Mouse (Mus musculus) heart, embryonic 14.5 days (tissue): Measurements from ENCODE around the gene Gpd2. TPM values are rescaled to one million over a fixed set of nuclear protein-coding genes. Genes with fewer than 3 reads are reported as not detected.

Experiments
- ATAC-seq: fragments of 200-750 bp; cut with Nextera tagmentation; 2 replicates; pipeline ENCODE4 v1.8.0; 2017; ENCODE audit warnings: low read depth, moderate TSS enrichment; ENCODE audit not compliant: insufficient number of reproducible peaks, insufficient read depth, low FRiP score
- H3K27ac ChIP-seq, 2 experiments: fragments of 200-500 bp in 1 of 2; fragments of 300-500 bp in 1 of 2; sonication (generic) in 1 of 2; replicated peaks in 1 of 2; 2 replicates each; pipeline ENCODE4 v1.5.1; 2012 to 2014; ENCODE audit warnings: low read depth in 2 of 2, low read length in 2 of 2, control low read depth in 1 of 2, mild to moderate bottlenecking in 1 of 2, mixed read lengths in 1 of 2; ENCODE audit not compliant: control insufficient read depth in 1 of 2, insufficient read depth in 1 of 2
- H3K27me3 ChIP-seq: fragments of 300-500 bp; sonication (generic); 2 replicates; pipeline ENCODE4 v1.6.1; 2014; ENCODE audit warnings: mild to moderate bottlenecking, low read length, control low read depth; ENCODE audit not compliant: control insufficient read depth, insufficient read depth
- H3K36me3 ChIP-seq: fragments of 300-500 bp; sonication (generic); 2 replicates; pipeline ENCODE4 v1.6.1; 2014; ENCODE audit warnings: mild to moderate bottlenecking, control low read depth, low read length, mixed read lengths; ENCODE audit not compliant: control insufficient read depth, insufficient read depth
- H3K4me1 ChIP-seq, 2 experiments: fragments of 200-500 bp in 1 of 2; fragments of 300-500 bp in 1 of 2; sonication (generic) in 1 of 2; 2 replicates each; pipeline ENCODE4 v1.6.1; 2012 to 2014; ENCODE audit warnings: low read length in 2 of 2, control low read depth in 1 of 2, mixed read lengths in 1 of 2; ENCODE audit not compliant: control insufficient read depth in 2 of 2, insufficient read depth in 2 of 2
- H3K4me2 ChIP-seq: fragments of 300-500 bp; sonication (generic); 2 replicates; pipeline ENCODE4 v1.6.1; 2014; ENCODE audit warnings: mild to moderate bottlenecking, low read length
- H3K4me3 ChIP-seq, 2 experiments: fragments of 200-500 bp in 1 of 2; fragments of 300-500 bp in 1 of 2; sonication (generic) in 1 of 2; 2 replicates each; pipeline ENCODE4 v1.5.1; 2012 to 2014; ENCODE audit warnings: low read length in 2 of 2, mild to moderate bottlenecking in 2 of 2, control low read depth in 1 of 2, low read depth in 1 of 2, moderate library complexity in 1 of 2; ENCODE audit not compliant: control insufficient read depth in 1 of 2, insufficient read depth in 1 of 2
- H3K9ac ChIP-seq: fragments of 300-500 bp; sonication (generic); 2 replicates; pipeline ENCODE4 v1.6.1; 2014; ENCODE audit warnings: mild to moderate bottlenecking, low read length
- H3K9me3 ChIP-seq: fragments of 300-500 bp; sonication (generic); 2 replicates; pipeline ENCODE4 v1.6.1; 2016; ENCODE audit warnings: low read length, control low read depth; ENCODE audit not compliant: control insufficient read depth
- WGBS: fragments of 180-500 bp; shearing (Covaris S2); extraction: QIAGEN DNeasy Blood & Tissue Kit; methylation state at CpG from one replicate; pipeline ENCODE4 v1.1.7; 2014; 5-methylcytosine and 5-hydroxymethylcytosine counted together
- polyA plus RNA-seq: library from polyadenylated mRNA; unstranded; fragments of >200 nt; fragmentation: Nextera tagmentation; extraction: Ambion mirVana; gene quantifications from 2 replicates; pipeline ENCODE4 v1.2.1, GENCODE M21; 2014

Gene Gpd2
- polyA plus RNA-seq = 12.7 and 13.3 TPM in 2 replicates

DNA sequence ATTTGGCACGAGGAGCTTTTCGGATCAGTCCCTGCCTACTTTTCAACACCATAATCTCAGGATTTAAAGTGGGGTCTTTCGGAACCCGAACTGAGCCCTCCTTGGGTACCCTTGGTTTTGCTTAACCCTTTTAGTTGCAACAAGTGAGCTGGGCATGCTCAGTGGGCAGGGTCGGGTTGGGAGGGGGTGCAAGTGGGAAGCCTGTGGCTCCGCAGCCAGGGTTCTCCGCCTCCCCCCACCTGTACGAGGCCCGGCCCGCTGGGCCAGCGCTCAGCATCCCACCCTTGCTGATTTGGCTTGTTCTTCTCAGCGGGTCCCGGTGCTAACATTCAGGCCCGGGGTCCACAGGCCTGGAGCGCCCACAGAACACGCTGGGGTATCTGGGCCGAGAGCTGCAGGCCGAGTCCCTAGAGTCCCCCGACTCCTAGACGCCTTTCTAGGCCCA lies at the start of gene Gpd2:
TSS of gene Gpd2 (plus strand) at position 161 of the 445 bp plus-strand sequence.
- H3K4me3 ChIP-seq = peak within 1 kb of the TSS; percentile 75 to 80
- peak within 1 kb of the TSS; percentile 88 for H3K9ac ChIP-seq
- peak within 1 kb of the TSS; percentile 54 to 75; a peak in 3 of 4 replicates for H3K27ac ChIP-seq
- ATAC-seq = no peak
- peaks cover 0 to 5% of the 10 kb centered on the region in 2 experiments; a peak in 1 of 4 replicates for H3K4me1 ChIP-seq
- peak within 1 kb of the TSS; percentile 81 for H3K4me2 ChIP-seq
- H3K9me3 ChIP-seq = no peaks in the 10 kb centered on the region
- no peaks in the 10 kb centered on the region for H3K36me3 ChIP-seq
- WGBS = 6% methylated on average over 20 of the region's 20 CpGs
- H3K27me3 ChIP-seq = no peaks in the 10 kb centered on the region

DNA sequence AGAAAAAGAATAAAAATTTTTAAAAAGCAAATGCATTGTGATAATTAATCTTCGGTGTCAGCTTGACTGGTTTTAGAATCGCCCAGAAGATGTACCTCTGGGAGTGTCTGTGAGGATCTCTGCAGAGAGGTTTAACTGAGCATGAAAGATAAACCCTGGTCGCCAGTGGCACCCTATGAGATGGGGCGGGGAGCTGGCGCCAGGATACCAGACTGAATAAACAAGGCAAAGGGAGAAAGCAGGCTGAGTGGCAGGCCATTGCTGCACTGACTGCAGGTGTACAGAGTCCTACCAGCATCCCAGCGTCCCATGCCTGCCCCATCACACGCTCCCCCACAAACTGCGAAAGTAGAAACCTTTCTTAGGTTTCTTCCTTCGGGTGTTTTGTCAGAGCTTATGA lies 49.2 kb upstream of the Gpd2 start:
- 51% methylated on average over 9 of the region's 9 CpGs for WGBS

DNA sequence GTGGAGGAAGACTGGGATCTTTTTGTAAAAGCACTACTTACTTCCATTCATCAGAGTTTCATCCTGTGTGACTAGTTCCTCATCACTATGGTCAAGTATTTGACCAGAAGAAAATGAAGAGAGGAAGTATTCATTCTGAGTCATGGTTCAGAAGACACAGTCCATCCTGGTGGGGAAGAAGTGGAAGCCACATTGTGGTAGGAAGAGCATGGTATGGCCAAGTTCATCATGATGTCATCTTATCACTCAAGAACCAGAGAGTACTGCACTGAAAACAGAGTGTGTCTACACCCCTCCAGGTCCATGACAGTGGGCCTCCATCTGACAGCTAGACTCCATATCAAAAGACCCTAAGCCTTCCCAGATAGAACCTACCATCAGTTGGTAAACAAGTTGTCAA lies 46.6 kb upstream of the Gpd2 start:
- no peaks in the 10 kb centered on the region for H3K27me3 ChIP-seq
- H3K27ac ChIP-seq = no peak overlapping the region
- H3K9ac ChIP-seq = no peak overlapping the region
- no peak overlapping the region for H3K4me3 ChIP-seq
- ATAC-seq = no peak
- no peak overlapping the region for H3K4me2 ChIP-seq
- H3K36me3 ChIP-seq = no peaks in the 10 kb centered on the region
- no peaks in the 10 kb centered on the region for H3K9me3 ChIP-seq
- H3K4me1 ChIP-seq = no peaks in the 10 kb centered on the region

More for the DNA sequence above, 49.2 kb upstream of the Gpd2 start:
- H3K4me3 ChIP-seq = no peak overlapping the region
- no peaks in the 10 kb centered on the region for H3K27me3 ChIP-seq
- no peak for ATAC-seq
- no peaks in the 10 kb centered on the region for H3K36me3 ChIP-seq
- no peak overlapping the region for H3K4me2 ChIP-seq
- no peaks in the 10 kb centered on the region for H3K9me3 ChIP-seq
- H3K27ac ChIP-seq = no peak overlapping the region
- no peak overlapping the region for H3K9ac ChIP-seq
- H3K4me1 ChIP-seq = no peaks in the 10 kb centered on the region

DNA sequence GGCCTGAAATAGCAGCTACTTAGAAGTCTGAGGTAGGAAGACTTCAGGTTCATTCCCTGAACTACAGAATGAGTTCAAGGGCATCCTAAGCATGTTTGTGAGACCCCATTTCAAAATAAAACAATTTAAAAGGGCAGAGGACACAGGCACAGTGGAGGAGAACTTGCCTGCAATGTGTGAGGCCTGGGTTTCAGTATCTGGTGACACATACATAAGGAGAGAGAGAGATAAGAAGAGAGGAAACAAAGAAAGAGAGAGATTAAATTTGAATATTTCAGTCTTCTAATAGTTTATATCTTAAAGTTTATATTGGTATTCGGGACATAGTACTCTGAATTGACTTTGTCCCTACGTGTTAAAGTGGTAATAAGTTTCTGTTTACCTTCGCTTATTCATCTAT lies 38.4 kb upstream of the Gpd2 start:
- Histone ChIP-seq H3K4me3 (no peak overlapping the region), H3K27ac (no peak overlapping the region), H3K9me3 (no peaks in the 10 kb centered on the region), H3K27me3 (no peaks in the 10 kb centered on the region), H3K4me2 (no peak overlapping the region), H3K36me3 (no peaks in the 10 kb centered on the region), H3K4me1 (no peaks in the 10 kb centered on the region), H3K9ac (no peak overlapping the region)
- no peak for ATAC-seq
- WGBS = 77% methylated on average over 3 of the region's 3 CpGs

DNA sequence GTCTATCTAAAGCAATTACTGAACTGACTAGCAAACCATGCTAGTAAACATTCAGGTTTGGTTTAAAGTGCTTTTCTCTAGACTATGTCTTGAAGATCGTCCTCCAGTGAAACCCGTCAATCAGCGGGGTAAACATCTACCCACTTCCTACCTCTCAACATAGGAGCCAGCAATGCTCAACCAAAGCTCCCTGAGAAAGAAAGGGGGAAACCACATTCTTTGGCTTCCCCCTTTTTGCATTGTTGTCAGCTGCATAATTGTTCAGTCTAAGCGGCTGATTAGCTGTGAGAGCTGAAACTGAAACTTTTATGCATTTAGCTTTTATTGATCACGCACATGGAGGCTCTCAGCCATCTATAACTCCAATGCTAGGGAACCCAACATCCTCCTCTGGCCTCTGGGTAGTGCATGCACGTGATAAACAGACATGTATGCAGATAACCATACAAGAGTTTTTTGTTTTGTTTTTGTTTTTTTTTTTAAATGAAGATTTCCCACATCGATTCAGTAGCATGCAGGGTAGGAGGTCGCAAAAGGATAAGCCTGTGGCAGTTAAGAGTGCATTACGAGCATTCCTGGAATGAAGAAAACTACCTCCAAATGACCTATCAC lies 28.9 kb upstream of the Gpd2 start:
- no peaks in the 10 kb centered on the region for H3K4me1 ChIP-seq
- no peak overlapping the region for H3K4me3 ChIP-seq
- no peak overlapping the region for H3K4me2 ChIP-seq
- 78% methylated on average over 9 of the region's 9 CpGs for WGBS
- H3K9ac ChIP-seq = no peak overlapping the region
- no peak for ATAC-seq
- no peaks in the 10 kb centered on the region for H3K27me3 ChIP-seq
- H3K9me3 ChIP-seq = no peaks in the 10 kb centered on the region
- no peaks in the 10 kb centered on the region for H3K36me3 ChIP-seq
- H3K27ac ChIP-seq = no peak overlapping the region

DNA sequence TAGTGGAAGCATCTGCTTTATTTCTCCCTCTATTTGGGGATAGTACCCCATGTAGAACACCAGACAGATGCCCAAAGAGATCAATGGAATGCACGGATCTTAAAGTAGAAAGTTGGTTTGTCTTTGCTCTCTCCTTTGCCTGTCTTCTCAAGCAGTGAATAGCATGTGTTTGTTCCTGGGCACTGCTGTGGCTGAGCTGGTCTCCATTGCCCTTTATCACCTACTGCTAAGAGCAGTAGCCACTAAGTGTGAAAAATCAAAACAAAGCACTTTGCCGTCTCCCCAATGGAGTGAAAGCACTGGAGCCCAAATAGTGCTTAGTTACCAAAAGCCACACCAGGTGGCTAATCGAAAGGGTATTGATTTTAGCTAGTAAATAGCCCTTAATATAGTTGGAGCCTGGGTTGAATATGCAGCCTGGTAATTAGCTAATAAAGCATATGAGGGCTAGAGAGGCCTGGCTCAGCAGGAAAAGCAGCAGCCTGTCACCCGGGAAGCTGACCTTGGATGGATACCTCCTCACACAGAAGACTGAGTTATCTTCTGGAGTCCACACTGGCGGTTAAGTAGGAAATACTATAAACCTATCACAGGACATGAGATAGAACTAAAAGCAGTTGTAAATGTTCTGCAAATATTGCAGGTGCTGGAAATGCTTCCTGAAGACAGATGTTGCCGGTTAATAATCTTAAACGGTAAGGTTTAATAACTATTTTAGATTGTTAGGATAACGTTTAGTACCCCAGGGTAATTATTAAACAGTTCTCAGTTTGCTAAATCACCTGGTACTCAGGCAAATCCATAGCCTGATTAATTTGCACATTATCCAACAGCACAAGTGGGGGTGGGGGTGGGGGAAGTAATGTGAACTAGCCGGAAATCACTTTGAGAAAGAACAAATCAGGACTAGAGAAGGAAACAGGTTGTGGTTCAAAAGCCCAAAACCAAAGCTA lies 26.1 kb upstream of the Gpd2 start:
- Histone ChIP-seq H3K9ac (no peak overlapping the region), H3K9me3 (no peaks in the 10 kb centered on the region), H3K27me3 (no peaks in the 10 kb centered on the region), H3K36me3 (no peaks in the 10 kb centered on the region), H3K4me2 (no peak overlapping the region), H3K4me3 (no peak overlapping the region), H3K27ac (no peak overlapping the region), H3K4me1 (no peaks in the 10 kb centered on the region)
- 70% methylated on average over 9 of the region's 9 CpGs for WGBS
- no peak for ATAC-seq

DNA sequence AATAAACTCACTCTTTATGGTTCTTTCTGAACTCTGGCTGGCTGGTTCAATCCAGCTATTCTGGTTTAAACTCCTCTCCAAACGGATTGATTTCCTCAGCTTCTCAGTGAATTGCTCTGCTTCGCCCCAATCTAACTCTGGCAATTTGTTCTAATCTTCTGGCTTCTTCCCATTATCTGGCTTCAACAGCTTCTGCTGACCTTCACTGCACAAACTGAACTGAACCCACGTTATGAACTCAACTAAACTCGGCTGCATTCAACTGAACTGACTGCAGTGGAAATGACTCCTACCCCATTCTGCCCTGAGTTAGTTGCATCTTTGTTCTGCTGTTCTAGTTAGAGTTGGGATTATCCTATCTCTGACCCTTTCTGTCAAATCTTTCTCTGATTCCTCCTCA lies 24.1 kb upstream of the Gpd2 start:
- H3K27ac ChIP-seq = no peak overlapping the region
- H3K4me1 ChIP-seq = no peaks in the 10 kb centered on the region
- no peak for ATAC-seq
- H3K9ac ChIP-seq = no peak overlapping the region
- H3K36me3 ChIP-seq = no peaks in the 10 kb centered on the region
- no peak overlapping the region for H3K4me2 ChIP-seq
- no peaks in the 10 kb centered on the region for H3K27me3 ChIP-seq
- no peaks in the 10 kb centered on the region for H3K9me3 ChIP-seq
- 83% methylated on average over 4 of the region's 4 CpGs for WGBS
- H3K4me3 ChIP-seq = no peak overlapping the region
